Mouse (Mus musculus): ENCODE measurements around the gene Dlgap5.

DNA sequence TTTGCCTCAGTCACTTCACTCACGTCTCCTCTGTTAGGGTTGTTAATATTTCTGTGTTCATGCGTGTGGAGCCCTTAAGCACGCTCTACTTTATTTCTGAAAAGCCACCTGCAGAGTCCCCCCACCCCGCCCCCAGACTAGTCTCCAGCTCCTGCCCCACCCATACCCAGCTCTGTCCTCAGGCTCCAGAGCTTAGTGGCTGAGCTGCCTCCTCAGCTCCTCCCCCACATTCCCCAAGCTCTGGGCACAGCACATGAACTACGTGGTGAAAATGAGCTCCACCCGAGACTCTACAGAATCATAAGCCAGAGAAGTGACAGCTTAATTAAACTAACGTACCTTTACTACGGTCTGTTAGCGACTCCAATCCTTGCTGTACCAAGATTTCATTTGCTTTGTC is 12.2 kb downstream of the Dlgap5 start:
- no peak for TF ChIP-seq POLR2A (IDR thresholded peaks at IDR 0.05; ENCODE audit: low read depth, low read length)
- no peak for TF ChIP-seq CTCF (IDR thresholded peaks at IDR 0.05; ENCODE audit: extremely low read depth, insufficient read depth, insufficient read length, insufficient replicate concordance)
